Mouse (Mus musculus) megakaryocyte, adult 5-6 weeks (primary cell): ENCODE measurements around the gene Ccser2. TPM values are rescaled to one million over a fixed set of nuclear protein-coding genes. Genes with fewer than 3 reads are reported as not detected.
"Not testable (repeated sequence)": the region's sequence is repeated elsewhere in the genome, so short reads cannot be mapped to it uniquely, and the experiment has no call there.

Experiments
- ATAC-seq: 2 replicates; pipeline ENCODE4 v1.8.0; 2016; ENCODE audit warnings: mild to moderate bottlenecking, inconsistent platforms; ENCODE audit not compliant: poor library complexity, severe bottlenecking
- total RNA-seq, 2 experiments: library from RNA; stranded (forward) in 1 of 2; stranded (reverse) in 1 of 2; fragments of 153-499, 151-499 nt in 1 of 2; fragments of 221-1000, 200-1000 nt in 1 of 2; gene quantifications; 2 replicates each; pipeline versions ENCODE4 v1.2.3 to v1.2.4; 2015 to 2017

The Ccser2 gene
- total RNA-seq (2015) (11.4 and 15.1 TPM in 2 replicates), total RNA-seq (2017) (11.6 and 11.9 TPM in 2 replicates)

DNA sequence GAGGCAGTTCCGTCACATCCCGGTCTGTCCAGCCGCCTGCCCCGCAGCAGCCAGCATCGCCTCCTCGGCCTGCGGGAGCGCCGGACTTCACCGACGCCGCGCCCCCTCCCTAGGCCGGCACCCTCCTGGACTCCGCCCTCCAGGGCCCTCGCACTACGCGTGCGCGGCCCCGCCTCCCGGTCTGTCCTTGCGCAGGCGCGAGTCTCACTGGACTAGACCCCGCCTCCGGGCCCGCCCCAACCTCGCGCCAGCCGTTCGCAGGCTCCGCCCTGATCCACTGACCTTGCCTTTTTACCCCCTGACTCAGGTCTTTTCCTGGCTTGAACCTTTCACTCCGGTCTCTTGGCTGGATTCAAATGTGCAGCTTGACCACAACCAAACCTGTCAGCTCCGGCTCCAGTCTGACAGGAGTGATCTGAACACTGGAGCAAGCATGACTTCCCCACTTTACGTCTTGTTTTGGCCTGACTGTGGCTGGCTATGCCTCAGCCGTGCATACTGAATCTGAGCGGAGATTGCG, at the start of gene Ccser2:
Gene Ccser2 (minus strand): TSS at position 150 of the 520 bp plus-strand sequence.
- peak; percentile 93 for ATAC-seq

DNA sequence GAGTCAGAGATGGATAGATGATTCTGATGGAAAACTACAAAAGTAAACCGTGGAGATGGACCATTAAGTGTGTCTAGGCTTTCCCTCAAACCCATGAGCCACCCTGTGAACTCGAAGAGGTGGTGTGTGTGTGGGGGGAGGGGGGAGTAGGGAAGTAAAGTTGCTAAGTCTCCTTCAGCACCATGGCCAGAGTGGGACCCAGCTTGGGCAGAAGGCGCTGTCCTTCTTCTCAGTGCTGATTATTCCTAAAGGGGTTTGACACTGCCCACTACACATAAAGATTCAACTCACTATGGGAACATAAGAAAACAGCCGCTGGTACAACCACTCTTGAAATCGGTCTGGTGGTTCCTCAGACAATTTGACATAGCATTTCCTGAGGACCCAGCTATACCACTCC, 47.3 kb upstream of the Ccser2 start:
- no peak for ATAC-seq

DNA sequence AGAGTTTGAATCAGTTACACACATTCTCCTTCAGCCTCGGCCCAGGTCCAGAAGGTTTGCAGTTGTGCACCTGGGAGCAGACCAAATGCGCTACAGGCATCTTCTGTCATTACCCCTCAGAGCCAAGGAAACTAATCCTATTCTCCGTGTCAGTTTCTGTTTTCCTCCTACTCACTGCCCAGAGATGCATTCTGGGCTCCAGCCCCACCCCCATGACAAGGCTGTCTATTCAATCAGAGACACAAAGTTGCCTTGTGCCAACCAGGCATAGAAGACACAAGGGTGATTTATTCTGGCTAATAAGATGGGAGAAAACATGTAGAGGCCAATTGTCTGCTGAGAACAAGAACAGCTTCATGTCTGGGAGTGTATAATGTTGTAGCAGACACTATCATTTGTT, 45.1 kb upstream of the Ccser2 start:
- ATAC-seq = no peak

DNA sequence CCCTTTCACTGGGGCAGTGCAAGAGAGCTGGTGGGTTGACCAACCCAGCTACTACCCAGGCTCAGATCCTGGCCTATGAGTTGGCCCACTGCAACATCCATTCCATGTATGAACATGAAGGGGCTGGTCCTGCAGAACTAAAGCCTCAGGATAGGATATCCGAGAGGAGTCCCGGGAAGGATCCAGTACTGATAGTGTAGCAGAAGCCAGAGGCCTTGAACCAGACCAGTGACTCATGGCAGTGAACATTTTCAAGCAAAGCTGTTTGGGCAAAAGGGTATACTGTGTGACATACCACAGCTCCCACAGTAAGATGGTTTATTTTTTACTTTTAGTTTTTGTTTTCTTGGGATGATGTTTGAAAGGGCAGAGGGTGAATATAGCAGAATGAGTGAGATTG, 41.1 kb upstream of the Ccser2 start:
- ATAC-seq = no peak

DNA sequence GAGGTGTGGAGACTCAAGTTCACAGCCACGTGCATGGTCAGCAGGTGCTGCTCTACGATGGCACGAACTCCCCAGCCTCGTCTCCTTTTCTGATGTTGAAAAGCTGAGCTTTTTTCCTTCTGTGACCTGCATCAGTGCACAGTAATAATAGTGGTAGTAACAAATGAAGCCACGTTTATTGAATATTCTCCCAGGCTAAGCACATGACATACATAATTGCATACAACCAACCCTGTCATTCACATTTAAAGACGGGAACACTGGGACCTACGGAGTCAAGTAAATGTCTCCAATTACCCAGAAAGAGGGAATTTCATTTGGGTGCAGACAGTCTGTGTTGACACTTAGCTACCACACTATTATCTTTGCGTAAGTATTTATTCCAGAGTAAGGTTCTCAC, 37.9 kb upstream of the Ccser2 start:
- ATAC-seq = no peak

DNA sequence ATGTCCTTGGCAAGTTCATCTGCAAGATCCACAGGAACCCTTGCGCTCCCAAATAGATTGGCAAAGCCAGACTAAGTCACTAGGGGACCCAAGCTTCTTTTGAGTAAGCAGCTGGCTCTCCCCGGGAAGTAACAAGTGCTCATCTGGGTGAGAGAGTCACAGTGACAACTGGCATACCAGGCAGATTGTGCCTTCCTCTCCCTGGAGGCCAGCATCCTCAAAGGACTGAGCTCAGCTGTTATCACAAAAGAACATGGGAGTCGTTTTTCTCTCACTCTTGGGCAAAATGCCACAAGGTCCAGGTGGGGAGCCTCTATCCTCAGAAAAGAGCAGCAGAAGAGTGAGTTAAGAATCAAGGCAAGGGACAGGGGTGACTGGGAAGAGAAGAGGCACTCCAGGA, 37.3 kb upstream of the Ccser2 start:
- no peak for ATAC-seq

DNA sequence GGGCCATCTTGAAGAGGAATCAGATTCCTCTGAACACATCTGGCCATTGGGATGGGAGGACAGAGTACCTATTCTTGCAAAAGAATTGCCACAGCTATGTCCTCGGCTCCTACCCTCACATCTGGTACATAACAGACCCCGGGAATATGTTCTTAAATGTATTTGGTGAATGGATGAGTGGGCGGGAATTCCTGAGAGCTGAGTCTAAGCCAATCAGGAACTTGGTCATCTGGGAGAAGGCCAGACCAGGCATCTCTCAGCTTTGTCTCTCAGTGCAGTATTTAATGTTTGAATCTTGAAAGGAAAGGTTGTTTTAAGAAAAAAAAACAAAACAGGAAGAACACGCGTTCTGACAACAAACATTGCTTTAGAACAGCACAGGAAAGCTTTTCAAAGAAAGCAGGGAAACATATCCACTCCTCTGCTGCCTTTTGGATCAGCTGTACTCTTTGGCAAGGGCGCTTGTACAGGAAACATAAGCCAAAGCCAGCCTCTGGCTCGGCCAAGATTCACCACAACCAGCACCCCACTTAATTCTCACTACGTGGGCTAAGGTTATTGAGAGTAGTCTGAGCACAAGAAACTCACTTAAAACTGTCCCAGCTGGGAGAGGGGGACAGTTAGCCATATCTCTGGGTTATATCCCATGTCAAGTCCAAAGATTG, 35.0 kb upstream of the Ccser2 start:
- ATAC-seq = no peak

DNA sequence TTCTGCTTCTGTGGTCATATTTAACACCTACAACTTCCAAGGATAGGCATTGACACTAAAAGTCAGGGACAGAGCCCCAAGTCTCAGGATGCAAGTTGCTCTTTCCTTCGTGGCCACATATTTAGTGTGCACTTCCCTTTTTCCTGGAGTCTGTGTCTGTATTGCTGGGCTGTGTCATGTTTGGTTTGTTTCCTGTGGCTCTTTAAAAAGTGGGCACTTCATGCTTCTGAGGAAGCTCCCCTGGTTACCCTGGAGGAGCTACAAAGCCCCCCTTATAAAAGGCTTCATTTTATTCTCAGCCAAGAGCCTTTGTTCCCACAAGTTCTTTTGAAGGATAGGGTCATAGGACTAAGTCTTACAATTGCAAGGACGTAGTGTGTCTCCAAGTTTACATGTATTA, 34.3 kb upstream of the Ccser2 start:
- ATAC-seq = no peak

DNA sequence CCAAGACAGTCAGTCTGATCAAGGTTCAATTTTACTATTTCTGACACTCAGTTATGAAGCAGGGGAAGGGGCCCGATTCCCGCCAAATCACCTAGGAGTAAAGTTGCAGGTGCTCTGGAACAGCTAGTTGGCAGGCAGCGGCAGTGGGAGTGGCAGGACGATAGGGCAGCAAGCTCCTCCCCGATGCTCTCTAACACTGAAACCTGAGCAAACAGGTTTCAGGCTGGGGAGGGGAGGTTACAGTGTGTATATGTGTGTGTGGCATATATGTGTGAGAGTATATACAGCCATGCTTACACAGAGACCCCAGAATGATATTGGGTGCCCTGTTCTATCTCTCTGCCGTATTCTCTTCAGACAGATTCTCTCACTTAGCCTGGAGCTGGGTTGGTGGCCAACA, 32.2 kb upstream of the Ccser2 start:
- ATAC-seq = not testable (repeated sequence)

DNA sequence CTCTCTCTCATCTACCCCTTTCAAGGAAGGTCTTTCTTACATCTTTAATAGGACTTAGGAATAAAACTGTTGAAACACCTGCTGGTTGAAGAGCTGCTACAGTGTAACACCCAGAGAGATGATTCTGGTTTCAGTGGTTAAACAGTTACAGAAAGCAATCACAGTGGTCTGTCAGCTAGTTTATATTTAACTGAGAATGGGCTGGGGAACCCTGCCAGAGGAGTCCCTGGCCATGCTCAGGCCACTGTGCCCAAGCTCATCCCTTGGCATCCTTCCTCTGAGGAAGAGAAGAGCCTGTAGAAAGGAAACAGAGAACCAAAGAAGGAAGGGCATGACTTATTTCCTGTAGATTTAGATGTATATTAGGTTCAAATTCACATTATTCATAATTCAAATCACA, 21.2 kb upstream of the Ccser2 start:
- ATAC-seq = no peak

DNA sequence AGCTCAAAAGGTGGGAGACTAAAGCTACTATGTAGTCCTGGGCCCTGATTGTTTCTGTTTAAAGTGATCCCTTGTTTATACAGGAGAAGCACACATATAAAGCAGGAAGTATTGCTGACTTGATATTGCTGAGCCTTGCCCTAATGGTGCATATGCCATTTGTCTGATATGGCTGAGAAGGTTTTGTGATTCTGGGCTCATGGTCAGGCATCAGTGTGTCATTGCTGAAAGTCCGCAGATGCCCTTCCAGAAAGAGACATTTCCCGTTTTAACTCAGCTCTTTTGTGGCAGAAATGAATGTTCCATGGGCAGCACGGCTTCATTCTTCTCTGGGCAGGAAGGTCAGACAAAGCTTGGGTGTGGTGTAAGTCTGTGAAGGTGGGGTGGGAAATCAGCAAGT, 17.1 kb upstream of the Ccser2 start:
- no peak for ATAC-seq

DNA sequence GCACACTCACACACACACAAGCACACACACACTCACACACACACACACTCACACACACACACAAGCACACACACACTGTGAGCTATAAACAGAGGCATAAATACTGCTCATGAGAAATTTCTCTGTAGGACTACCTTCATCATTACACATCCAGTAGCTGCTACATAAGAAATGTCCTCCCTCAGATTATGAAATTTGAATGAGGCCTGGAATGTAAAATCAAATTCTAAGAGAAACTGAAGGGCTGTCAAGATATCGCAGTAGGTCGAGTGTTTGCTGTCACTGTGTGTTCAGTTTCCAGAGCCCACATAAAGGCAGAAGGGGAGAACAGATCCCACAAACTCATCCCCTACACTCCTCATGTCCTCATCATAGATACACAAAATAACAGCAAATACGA, 6.4 kb upstream of the Ccser2 start:
- ATAC-seq = no peak

DNA sequence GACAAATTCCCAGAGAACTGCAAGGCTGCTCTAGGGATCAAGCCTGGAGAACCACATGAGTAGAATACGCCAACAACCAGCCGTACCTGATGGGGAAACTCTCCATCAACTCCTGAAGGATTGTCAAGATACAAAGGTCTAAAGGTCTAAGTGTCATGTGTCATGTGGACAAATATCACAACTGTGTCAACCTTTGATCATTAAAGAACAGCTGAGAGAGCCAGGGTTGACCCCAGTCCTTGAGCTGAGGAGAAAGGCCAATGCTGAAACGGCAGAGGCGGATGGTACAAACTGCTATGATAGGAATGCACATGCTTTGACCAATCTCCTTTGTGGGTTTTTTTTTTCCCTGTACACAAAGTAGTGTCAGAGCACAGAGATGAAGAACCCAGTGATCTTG, 2.6 kb upstream of the Ccser2 start:
- no peak for ATAC-seq

DNA sequence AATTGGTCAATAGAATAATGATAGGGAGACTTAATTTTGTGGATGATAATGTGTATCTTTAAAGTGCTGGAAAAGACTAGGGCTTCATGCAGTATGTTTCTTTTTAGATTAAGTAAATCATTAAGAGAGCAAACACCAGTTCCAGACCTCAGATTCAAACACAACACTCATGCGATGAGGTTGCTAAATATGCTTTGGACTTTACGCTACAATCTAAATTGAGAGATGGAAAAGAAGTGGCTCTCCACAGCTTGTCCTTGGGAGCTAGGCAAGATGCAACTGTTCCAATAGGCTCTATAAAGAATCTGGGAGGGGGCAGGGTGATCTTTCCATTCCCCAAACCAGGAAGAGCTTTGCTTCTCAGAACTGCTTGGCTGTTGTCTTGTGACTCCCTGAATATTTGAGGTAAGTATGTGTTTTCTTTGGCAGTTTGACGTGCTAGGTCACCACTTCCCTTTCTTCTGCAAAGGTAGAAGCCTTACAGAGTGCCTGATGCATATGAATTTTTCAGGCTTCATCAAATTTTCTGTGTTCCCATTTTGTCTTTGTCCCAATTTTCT, 1.4 kb upstream of the Ccser2 start:
- no peak for ATAC-seq

DNA sequence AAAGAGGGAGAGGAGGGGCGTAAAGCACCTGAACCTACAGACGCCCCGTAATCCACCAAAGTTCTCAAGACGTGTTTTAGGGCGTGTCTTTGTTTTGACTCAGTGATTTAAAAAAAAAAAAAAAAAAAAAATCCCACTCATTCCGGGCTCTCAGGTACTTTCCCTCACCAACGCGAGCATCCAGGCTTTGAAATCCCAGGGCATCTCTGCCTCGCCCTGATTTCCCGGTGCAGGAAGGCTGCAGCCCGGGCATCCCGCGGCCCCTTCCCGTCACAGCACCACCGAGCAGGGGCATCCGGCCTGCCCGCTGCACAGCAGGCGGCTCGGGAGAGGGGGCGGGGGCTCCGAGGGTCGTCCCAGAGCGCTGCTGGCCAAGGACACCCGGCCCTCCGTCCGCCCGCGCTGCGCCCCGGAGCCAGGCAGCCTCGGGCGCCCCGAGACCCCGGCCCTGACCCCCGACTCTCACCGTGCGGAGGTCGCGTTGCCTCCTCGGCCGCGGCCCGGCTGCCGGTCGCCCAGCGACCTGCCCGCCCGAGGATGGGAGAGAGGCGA, 425 bp downstream of the Ccser2 start:
- ATAC-seq = peak; percentile 29

DNA sequence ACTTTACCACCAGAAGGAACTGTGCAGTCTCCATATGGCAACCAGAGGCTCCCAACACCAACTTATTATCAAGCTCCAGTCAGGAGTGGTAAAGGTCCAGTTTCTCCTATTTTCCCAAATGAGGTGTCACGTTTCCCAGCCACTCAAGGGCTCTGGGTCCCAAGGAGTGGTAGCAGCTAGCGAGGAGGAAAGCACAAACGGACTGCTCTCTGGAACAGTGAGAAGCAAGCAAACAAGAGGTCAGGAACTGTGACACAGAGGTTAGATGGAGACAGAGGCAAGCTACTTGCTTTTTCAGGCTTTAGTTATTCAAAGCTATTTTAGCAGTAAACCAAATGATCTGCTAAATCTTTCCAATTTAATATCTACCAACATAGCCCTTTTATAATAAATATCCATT, 3.2 kb downstream of the Ccser2 start:
- ATAC-seq = no peak

DNA sequence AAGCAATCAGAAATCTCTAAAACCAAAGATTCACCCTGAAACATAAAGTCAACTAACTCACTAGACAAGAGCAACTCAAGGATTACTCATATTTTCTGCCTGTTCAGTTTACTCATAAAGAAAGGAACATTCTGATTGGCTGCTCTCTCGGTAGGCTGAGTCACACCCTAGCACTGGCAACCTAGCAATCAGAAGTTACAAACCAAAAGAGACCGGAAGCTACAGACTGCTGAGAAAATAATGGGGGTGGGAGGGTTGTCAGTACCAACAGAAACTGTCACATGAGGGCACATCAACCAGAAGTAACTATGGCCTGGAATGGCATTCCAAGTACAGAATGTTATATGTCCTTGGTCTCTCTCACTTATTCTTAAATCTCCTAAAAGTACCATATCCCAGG, 6.1 kb downstream of the Ccser2 start:
- peak; percentile 51 for ATAC-seq

DNA sequence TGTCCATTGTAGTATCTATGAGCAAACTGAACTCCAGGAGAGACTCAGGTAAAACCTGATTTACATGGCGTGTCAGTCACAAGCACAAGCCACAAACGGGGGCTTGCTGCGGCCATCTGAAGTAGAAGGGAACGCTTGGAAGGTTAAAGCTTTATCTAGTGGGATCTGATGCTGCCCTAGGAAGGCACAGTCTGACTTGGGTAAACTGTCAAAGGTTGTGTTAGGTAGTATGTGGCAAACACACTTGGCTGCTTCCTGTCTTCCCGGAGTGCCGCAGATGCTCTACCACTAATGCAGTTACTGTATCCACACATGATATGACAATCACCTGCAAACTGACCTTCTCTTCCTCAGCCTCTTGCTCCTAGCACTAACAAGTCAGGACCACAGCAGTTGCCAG, 10.9 kb downstream of the Ccser2 start:
- ATAC-seq = no peak

DNA sequence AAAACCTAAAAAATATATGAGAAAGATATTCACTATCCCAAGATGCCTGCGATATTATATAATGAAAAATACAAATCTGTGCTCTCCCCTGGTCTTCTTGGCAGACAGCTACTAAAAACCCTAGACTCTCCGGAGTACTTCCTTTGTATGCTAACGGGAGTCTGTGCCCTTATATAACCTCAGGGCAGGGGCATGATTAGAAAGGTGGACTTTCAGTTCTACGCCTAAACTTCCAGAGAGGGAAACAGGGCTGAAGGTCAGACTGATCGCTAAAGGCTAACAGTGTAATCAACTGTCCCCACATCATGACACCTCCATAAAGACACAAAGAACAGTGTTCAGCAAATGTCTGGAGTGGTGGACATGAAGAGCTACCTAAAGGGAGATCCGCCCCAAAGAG, 11.3 kb downstream of the Ccser2 start:
- ATAC-seq = no peak

DNA sequence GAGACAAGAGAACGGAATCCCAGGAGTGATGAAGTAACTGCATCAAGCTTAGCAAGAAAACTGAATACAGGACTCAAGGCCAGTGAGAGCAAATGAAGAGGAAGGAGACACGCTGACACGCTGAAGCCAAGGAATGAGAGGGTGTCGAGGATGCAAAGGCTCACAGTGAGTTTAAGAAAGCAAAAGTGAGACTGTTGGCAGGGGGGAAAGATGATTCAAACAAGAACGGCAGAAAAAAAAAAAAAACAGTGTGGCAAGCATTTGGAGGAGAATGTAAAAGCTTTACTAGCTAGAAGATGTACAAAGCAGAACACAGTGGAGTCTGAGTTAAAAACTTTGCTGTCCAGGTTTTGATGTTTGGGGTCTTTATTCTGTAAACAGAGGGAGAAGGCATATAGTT, 11.9 kb downstream of the Ccser2 start:
- ATAC-seq = no peak

DNA sequence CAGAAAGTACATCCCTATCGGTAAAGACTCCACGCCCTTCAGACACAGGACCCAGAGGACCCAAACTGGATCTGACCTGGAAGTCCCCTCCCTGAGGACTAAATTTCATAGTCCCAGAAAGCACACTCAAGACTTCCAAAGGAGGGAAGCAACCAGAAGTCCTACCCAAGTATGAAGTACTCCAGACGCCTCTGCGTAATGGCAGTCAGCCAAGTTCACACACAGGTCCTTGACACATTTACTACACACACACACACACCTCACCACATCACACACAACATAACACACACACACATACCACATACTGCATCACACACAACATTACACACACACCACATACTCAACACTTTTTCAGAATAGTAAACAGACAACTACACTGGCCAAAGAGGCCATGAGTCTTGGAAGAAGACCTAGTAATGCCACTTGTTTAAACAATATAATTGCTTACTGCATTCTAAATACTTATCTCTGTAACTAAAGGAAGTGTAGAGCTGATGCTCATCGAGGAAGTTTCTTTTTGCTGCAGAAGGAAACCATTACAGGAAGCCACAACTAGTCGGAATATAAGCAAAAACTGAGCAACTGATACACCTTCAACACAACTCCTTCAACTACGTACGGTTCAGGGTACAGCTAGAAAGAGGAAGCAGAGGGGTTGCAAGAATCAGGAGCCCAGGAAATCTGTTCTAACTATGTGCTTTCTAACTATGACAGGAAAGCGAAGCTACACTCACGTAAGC, 15.7 kb downstream of the Ccser2 start:
- peak; percentile 61 for ATAC-seq

DNA sequence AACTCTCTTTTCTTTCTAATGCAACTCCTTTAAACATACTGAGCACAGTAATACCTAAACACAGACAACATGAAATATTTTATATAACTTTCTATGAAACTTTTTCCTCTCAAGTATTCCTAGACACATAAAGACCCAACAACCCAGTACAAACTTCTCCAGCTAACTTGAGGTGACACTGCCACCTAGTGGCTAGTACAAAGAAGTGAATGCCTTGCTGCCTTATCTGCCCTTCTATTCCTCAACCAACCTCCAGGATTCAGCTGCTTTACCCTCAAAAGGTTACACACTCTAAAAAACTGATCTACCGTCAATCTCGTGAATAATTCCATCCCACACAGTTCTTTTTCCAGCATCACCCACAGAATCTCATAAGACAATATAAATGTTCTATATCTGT, 16.4 kb downstream of the Ccser2 start:
- peak; percentile 88 for ATAC-seq
